Mouse (Mus musculus): ENCODE measurements around the gene Scube1. TPM values are rescaled to one million over a fixed set of nuclear protein-coding genes. Genes with fewer than 3 reads are reported as not detected.

Gene Scube1
- polyA plus RNA-seq, 1 experiment from 2014 or later: 3.0 TPM

- Histone ChIP-seq H3K9ac (ENCODE audit: low read depth, low read length) (no peak overlapping the region), H3K4me1 (replicated peaks; ENCODE audit: insufficient read depth, low read length) (peaks cover 12% of the 10 kb centered on the region), H3K36me3 (ENCODE audit: insufficient read depth, low read length) (peaks cover 8% of the 10 kb centered on the region; the same call in 1 of the 2 replicates), H3K27me3 (ENCODE audit: insufficient read depth, low read length) (no peaks in the 10 kb centered on the region), H3K9me3 (replicated peaks; ENCODE audit: low read length) (no peaks in the 10 kb centered on the region), H3K4me2 (ENCODE audit: low read length) (no peak overlapping the region), H3K27ac (no peak overlapping the region), H3K4me3 (replicated peaks; ENCODE audit: low read depth, low read length) (no peak overlapping the region)
- DNase-seq (ENCODE audit: low spot score) (no peak), ATAC-seq (replicated peaks; ENCODE audit: low FRiP score, low read depth) (no peak)
- WGBS: 71% methylated on average over 8 of the region's 8 CpGs
- TF ChIP-seq CTCF (IDR thresholded peaks at IDR 0.05; ENCODE audit: low read depth): no peak
Measured at GRCm38 (mm10) chr15:83592260-83593188, 132.3 kb downstream of the Scube1 start.

GRCm38 (mm10) chr15:83591758-83592157 lies 133.1 kb downstream of the Scube1 start:
- no peak overlapping the region for H3K27ac ChIP-seq
- H3K36me3 ChIP-seq (ENCODE audit: insufficient read depth, low read length): peaks cover 13% of the 10 kb centered on the region
- H3K4me3 ChIP-seq (replicated peaks; ENCODE audit: low read depth, low read length): no peak overlapping the region
- no peaks in the 10 kb centered on the region for H3K9me3 ChIP-seq (replicated peaks; ENCODE audit: low read length)
- peaks cover 12% of the 10 kb centered on the region for H3K4me1 ChIP-seq (replicated peaks; ENCODE audit: insufficient read depth, low read length)
- 66% methylated on average over 6 of the region's 6 CpGs for WGBS
- no peak overlapping the region for H3K4me2 ChIP-seq (ENCODE audit: low read length)
- DNase-seq (ENCODE audit: low spot score) (no peak), ATAC-seq (replicated peaks; ENCODE audit: low FRiP score, low read depth) (no peak)
- no peak for TF ChIP-seq CTCF (IDR thresholded peaks at IDR 0.05; ENCODE audit: low read depth)
- no peaks in the 10 kb centered on the region for H3K27me3 ChIP-seq (ENCODE audit: insufficient read depth, low read length)
- no peak overlapping the region for H3K9ac ChIP-seq (ENCODE audit: low read depth, low read length)

GRCm38 (mm10) chr15:83590841-83591240 lies 134.0 kb downstream of the Scube1 start:
- Histone ChIP-seq H3K27me3 (ENCODE audit: insufficient read depth, low read length) (no peaks in the 10 kb centered on the region), H3K27ac (no peak overlapping the region), H3K4me3 (replicated peaks; ENCODE audit: low read depth, low read length) (no peak overlapping the region), H3K4me2 (ENCODE audit: low read length) (no peak overlapping the region), H3K9ac (ENCODE audit: low read depth, low read length) (no peak overlapping the region), H3K9me3 (replicated peaks; ENCODE audit: low read length) (no peaks in the 10 kb centered on the region), H3K36me3 (ENCODE audit: insufficient read depth, low read length) (peaks cover 22% of the 10 kb centered on the region), H3K4me1 (replicated peaks; ENCODE audit: insufficient read depth, low read length) (peaks cover 12% of the 10 kb centered on the region)
- 87% methylated on average over 4 of the region's 4 CpGs for WGBS
- ATAC-seq (replicated peaks; ENCODE audit: low FRiP score, low read depth): no peak
- no peak for DNase-seq (ENCODE audit: low spot score)
- no peak for TF ChIP-seq CTCF (IDR thresholded peaks at IDR 0.05; ENCODE audit: low read depth)

- H3K4me3 ChIP-seq (replicated peaks; ENCODE audit: low read depth, low read length): no peak overlapping the region
- no peaks in the 10 kb centered on the region for H3K4me1 ChIP-seq (replicated peaks; ENCODE audit: insufficient read depth, low read length)
- H3K9me3 ChIP-seq (replicated peaks; ENCODE audit: low read length): no peaks in the 10 kb centered on the region
- H3K27ac ChIP-seq: no peak overlapping the region
- H3K36me3 ChIP-seq (ENCODE audit: insufficient read depth, low read length): peaks cover 49% of the 10 kb centered on the region
- no peaks in the 10 kb centered on the region for H3K27me3 ChIP-seq (ENCODE audit: insufficient read depth, low read length)
- ATAC-seq (replicated peaks; ENCODE audit: low FRiP score, low read depth) (no peak), DNase-seq (ENCODE audit: low spot score) (no peak)
- TF ChIP-seq CTCF (IDR thresholded peaks at IDR 0.05; ENCODE audit: low read depth): no peak
- H3K9ac ChIP-seq (ENCODE audit: low read depth, low read length): no peak overlapping the region
- WGBS: 83% methylated on average over 6 of the region's 6 CpGs
- no peak overlapping the region for H3K4me2 ChIP-seq (ENCODE audit: low read length)
Measured at GRCm38 (mm10) chr15:83584741-83585220, 140.0 kb downstream of the Scube1 start.

- H3K4me3 ChIP-seq (replicated peaks; ENCODE audit: low read depth, low read length): no peak overlapping the region
- H3K36me3 ChIP-seq (ENCODE audit: insufficient read depth, low read length): peaks cover 55% of the 10 kb centered on the region
- H3K4me1 ChIP-seq (replicated peaks; ENCODE audit: insufficient read depth, low read length): no peaks in the 10 kb centered on the region
- TF ChIP-seq CTCF (IDR thresholded peaks at IDR 0.05; ENCODE audit: low read depth): peak; percentile 64
- no peaks in the 10 kb centered on the region for H3K27me3 ChIP-seq (ENCODE audit: insufficient read depth, low read length)
- 74% methylated on average over 8 of the region's 8 CpGs for WGBS
- DNase-seq (ENCODE audit: low spot score) (no peak), ATAC-seq (replicated peaks; ENCODE audit: low FRiP score, low read depth) (no peak)
- H3K9me3 ChIP-seq (replicated peaks; ENCODE audit: low read length): no peaks in the 10 kb centered on the region
- H3K9ac ChIP-seq (ENCODE audit: low read depth, low read length): no peak overlapping the region
- no peak overlapping the region for H3K27ac ChIP-seq
- no peak overlapping the region for H3K4me2 ChIP-seq (ENCODE audit: low read length)
Measured at GRCm38 (mm10) chr15:83583419-83584156, 141.2 kb downstream of the Scube1 start.

- H3K4me1 ChIP-seq (replicated peaks; ENCODE audit: insufficient read depth, low read length): no peaks in the 10 kb centered on the region
- no peaks in the 10 kb centered on the region for H3K9me3 ChIP-seq (replicated peaks; ENCODE audit: low read length)
- no peak overlapping the region for H3K9ac ChIP-seq (ENCODE audit: low read depth, low read length)
- TF ChIP-seq CTCF (IDR thresholded peaks at IDR 0.05; ENCODE audit: low read depth): no peak
- no peaks in the 10 kb centered on the region for H3K27me3 ChIP-seq (ENCODE audit: insufficient read depth, low read length)
- WGBS: 84% methylated on average over 4 of the region's 4 CpGs
- H3K27ac ChIP-seq: no peak overlapping the region
- H3K4me2 ChIP-seq (ENCODE audit: low read length): no peak overlapping the region
- ATAC-seq (replicated peaks; ENCODE audit: low FRiP score, low read depth): no peak
- peaks cover 56% of the 10 kb centered on the region for H3K36me3 ChIP-seq (ENCODE audit: insufficient read depth, low read length)
- DNase-seq (ENCODE audit: low spot score): no peak
- no peak overlapping the region for H3K4me3 ChIP-seq (replicated peaks; ENCODE audit: low read depth, low read length)
Measured at GRCm38 (mm10) chr15:83582931-83583330, 141.9 kb downstream of the Scube1 start.

Measured in kidney, postnatal 0 days (tissue).